Mouse (Mus musculus): Measurements from ENCODE around the gene Zcchc4. TPM values are rescaled to one million over a fixed set of nuclear protein-coding genes. Genes with fewer than 3 reads are reported as not detected.

The Zcchc4 gene
- polyA plus RNA-seq, 1 experiment from 2014 or later, result 5.7 TPM

GRCm38 (mm10) chr5:52834386-52834785, 59.2 kb downstream of the Zcchc4 start:
- H3K27me3 ChIP-seq (ENCODE audit: control insufficient read depth, insufficient read depth, low read length), result no peaks in the 10 kb centered on the region
- peak overlapping the region; percentile 89 for H3K9ac ChIP-seq (ENCODE audit: low read length)
- H3K9me3 ChIP-seq (ENCODE audit: control insufficient read depth, low read length), result no peaks in the 10 kb centered on the region
- H3K27ac ChIP-seq (replicated peaks), result peak overlapping the region; percentile 95
- H3K4me2 ChIP-seq (replicated peaks; ENCODE audit: low read depth), result peak overlapping the region; percentile 86
- TF ChIP-seq CTCF (IDR thresholded peaks at IDR 0.05; ENCODE audit: low read depth), result no peak
- no peak for TF ChIP-seq EP300 (optimal IDR thresholded peaks at IDR 0.05)
- DNase-seq (ENCODE audit: low spot score) (no peak), ATAC-seq (ENCODE audit: low FRiP score, low TSS enrichment) (no peak)
- H3K4me3 ChIP-seq (ENCODE audit: low read depth, low read length), result peak overlapping the region; percentile 77
- peaks cover 5% of the 10 kb centered on the region for H3K4me1 ChIP-seq (replicated peaks; ENCODE audit: control insufficient read depth, insufficient read depth)
- 2% methylated on average over 8 of the region's 8 CpGs for WGBS
- peaks cover 2% of the 10 kb centered on the region; the same call in 1 of the 2 replicates for H3K36me3 ChIP-seq (ENCODE audit: control insufficient read depth, insufficient read depth, low read length)

DNA sequence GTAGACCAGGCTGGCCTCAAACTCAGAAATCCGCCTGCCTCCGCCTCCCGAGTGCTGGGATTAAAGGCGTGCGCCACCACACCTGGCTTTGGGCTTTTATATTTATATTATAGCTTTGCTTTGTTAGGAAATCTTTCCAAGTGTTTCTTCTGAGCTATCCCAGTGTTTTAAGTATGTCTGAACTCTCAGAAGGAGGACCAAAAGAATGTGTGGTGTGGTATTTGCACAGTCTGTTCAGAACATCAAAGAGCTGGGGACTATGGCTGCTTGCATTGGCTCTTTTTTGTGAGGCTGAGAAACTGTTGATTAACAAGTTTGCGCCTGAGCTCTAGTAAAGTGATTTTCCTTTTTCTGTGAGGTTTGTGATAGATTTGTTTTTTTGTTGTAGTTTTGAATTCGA, 69.1 kb downstream of the Zcchc4 start:
- no peaks in the 10 kb centered on the region for H3K27me3 ChIP-seq (ENCODE audit: control insufficient read depth, insufficient read depth, low read length)
- ATAC-seq (ENCODE audit: low FRiP score, low TSS enrichment) (no peak), DNase-seq (ENCODE audit: low spot score) (no peak)
- H3K9ac ChIP-seq (ENCODE audit: low read length), result no peak overlapping the region
- H3K36me3 ChIP-seq (ENCODE audit: control insufficient read depth, insufficient read depth, low read length), result peaks cover 17% of the 10 kb centered on the region
- H3K9me3 ChIP-seq (ENCODE audit: control insufficient read depth, low read length), result no peaks in the 10 kb centered on the region
- no peaks in the 10 kb centered on the region for H3K4me1 ChIP-seq (replicated peaks; ENCODE audit: control insufficient read depth, insufficient read depth)
- TF ChIP-seq EP300 (optimal IDR thresholded peaks at IDR 0.05) (no peak), CTCF (IDR thresholded peaks at IDR 0.05; ENCODE audit: low read depth) (no peak)
- no peak overlapping the region for H3K4me3 ChIP-seq (ENCODE audit: low read depth, low read length)
- H3K4me2 ChIP-seq (replicated peaks; ENCODE audit: low read depth), result no peak overlapping the region
- H3K27ac ChIP-seq (replicated peaks), result no peak overlapping the region
- whole genome bisulfite sequencing, result 72% methylated on average over 7 of the region's 7 CpGs

DNA sequence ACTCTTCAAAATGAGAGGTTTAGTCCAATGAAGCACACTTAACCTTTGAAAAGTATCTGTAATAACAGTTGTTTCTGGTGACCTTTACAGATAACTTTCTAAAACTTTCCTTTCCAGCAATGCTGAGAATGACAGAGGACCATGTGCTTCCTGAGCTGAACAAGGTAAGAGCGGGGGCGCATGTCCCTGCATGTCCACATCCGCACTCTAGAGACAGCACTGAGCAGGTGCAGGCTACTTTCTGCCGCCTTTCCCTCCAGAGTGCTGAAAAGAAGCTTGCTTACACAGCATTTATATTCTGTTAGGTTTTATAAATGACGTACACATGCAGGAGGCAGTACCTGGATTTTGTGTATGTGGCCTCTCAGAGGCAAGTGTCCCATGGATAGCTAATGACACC, 80.5 kb downstream of the Zcchc4 start:
- Histone ChIP-seq H3K4me3 (ENCODE audit: low read depth, low read length) (no peak overlapping the region), H3K27me3 (ENCODE audit: control insufficient read depth, insufficient read depth, low read length) (no peaks in the 10 kb centered on the region), H3K27ac (replicated peaks) (no peak overlapping the region), H3K4me1 (replicated peaks; ENCODE audit: control insufficient read depth, insufficient read depth) (no peaks in the 10 kb centered on the region), H3K9ac (ENCODE audit: low read length) (no peak overlapping the region), H3K36me3 (ENCODE audit: control insufficient read depth, insufficient read depth, low read length) (peaks cover 21% of the 10 kb centered on the region), H3K4me2 (replicated peaks; ENCODE audit: low read depth) (no peak overlapping the region), H3K9me3 (ENCODE audit: control insufficient read depth, low read length) (no peaks in the 10 kb centered on the region)
- 78% methylated on average over 5 of the region's 5 CpGs for WGBS
- no peak for ATAC-seq (ENCODE audit: low FRiP score, low TSS enrichment)
- TF ChIP-seq EP300 (optimal IDR thresholded peaks at IDR 0.05), result no peak
- peak; percentile 51 for TF ChIP-seq CTCF (IDR thresholded peaks at IDR 0.05; ENCODE audit: low read depth)
- no peak for DNase-seq (ENCODE audit: low spot score)

DNA sequence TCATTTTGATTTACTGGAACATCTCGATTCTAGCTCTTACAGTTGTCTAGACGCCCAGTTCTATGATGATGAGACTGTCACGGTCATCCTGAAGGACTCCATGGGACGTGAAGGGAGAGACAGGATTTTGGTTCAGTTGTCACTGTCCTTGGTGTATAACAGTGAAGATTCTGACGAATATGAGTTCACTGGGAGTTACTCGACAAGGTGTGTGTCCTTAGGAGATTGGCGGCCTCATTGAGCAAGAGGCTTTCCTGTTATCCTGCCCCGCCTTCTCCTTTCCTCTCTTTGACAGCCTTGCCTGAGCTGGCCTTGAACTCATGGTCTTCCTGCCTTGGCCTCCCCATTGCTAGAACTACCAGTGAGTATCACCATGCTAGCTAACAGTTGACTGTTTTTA, 89.2 kb downstream of the Zcchc4 start:
- no peak overlapping the region for H3K27ac ChIP-seq (replicated peaks)
- no peak for TF ChIP-seq EP300 (optimal IDR thresholded peaks at IDR 0.05)
- TF ChIP-seq CTCF (IDR thresholded peaks at IDR 0.05; ENCODE audit: low read depth), result no peak
- H3K9me3 ChIP-seq (ENCODE audit: control insufficient read depth, low read length), result no peaks in the 10 kb centered on the region
- DNase-seq (ENCODE audit: low spot score), result no peak
- H3K27me3 ChIP-seq (ENCODE audit: control insufficient read depth, insufficient read depth, low read length), result no peaks in the 10 kb centered on the region
- no peak overlapping the region for H3K4me2 ChIP-seq (replicated peaks; ENCODE audit: low read depth)
- no peak overlapping the region for H3K4me3 ChIP-seq (ENCODE audit: low read depth, low read length)
- H3K4me1 ChIP-seq (replicated peaks; ENCODE audit: control insufficient read depth, insufficient read depth), result no peaks in the 10 kb centered on the region
- no peak overlapping the region for H3K9ac ChIP-seq (ENCODE audit: low read length)
- WGBS, result 84% methylated on average over 8 of the region's 8 CpGs
- H3K36me3 ChIP-seq (ENCODE audit: control insufficient read depth, insufficient read depth, low read length), result peaks cover 26% of the 10 kb centered on the region
- no peak for ATAC-seq (ENCODE audit: low FRiP score, low TSS enrichment)

- peaks cover 23% of the 10 kb centered on the region for H3K36me3 ChIP-seq (ENCODE audit: control insufficient read depth, insufficient read depth, low read length)
- 35% methylated on average over 9 of the region's 9 CpGs for WGBS
- DNase-seq (ENCODE audit: low spot score), result peak; percentile 32
Measured at GRCm38 (mm10) chr5:52865825-52866224, 90.6 kb downstream of the Zcchc4 start.

GRCm38 (mm10) chr5:52866361-52867155, 91.3 kb downstream of the Zcchc4 start:
- Histone ChIP-seq H3K9ac (ENCODE audit: low read length) (no peak overlapping the region), H3K4me1 (replicated peaks; ENCODE audit: control insufficient read depth, insufficient read depth) (no peaks in the 10 kb centered on the region), H3K36me3 (ENCODE audit: control insufficient read depth, insufficient read depth, low read length) (peaks cover 18% of the 10 kb centered on the region), H3K4me3 (ENCODE audit: low read depth, low read length) (no peak overlapping the region), H3K4me2 (replicated peaks; ENCODE audit: low read depth) (no peak overlapping the region), H3K27me3 (ENCODE audit: control insufficient read depth, insufficient read depth, low read length) (no peaks in the 10 kb centered on the region), H3K9me3 (ENCODE audit: control insufficient read depth, low read length) (no peaks in the 10 kb centered on the region), H3K27ac (replicated peaks) (no peak overlapping the region)
- ATAC-seq (ENCODE audit: low FRiP score, low TSS enrichment) (no peak), DNase-seq (ENCODE audit: low spot score) (no peak)
- TF ChIP-seq EP300 (optimal IDR thresholded peaks at IDR 0.05) (no peak), CTCF (IDR thresholded peaks at IDR 0.05; ENCODE audit: low read depth) (no peak)
- WGBS, result 84% methylated on average over 18 of the region's 18 CpGs

More at GRCm38 (mm10) chr5:52865825-52866224, 90.6 kb downstream of the Zcchc4 start:
- Histone ChIP-seq H3K4me1 (replicated peaks; ENCODE audit: control insufficient read depth, insufficient read depth) (no peaks in the 10 kb centered on the region), H3K4me3 (ENCODE audit: low read depth, low read length) (no peak overlapping the region), H3K4me2 (replicated peaks; ENCODE audit: low read depth) (no peak overlapping the region), H3K27me3 (ENCODE audit: control insufficient read depth, insufficient read depth, low read length) (no peaks in the 10 kb centered on the region), H3K27ac (replicated peaks) (no peak overlapping the region), H3K9ac (ENCODE audit: low read length) (no peak overlapping the region), H3K9me3 (ENCODE audit: control insufficient read depth, low read length) (no peaks in the 10 kb centered on the region)
- no peak for TF ChIP-seq CTCF (IDR thresholded peaks at IDR 0.05; ENCODE audit: low read depth)
- no peak for TF ChIP-seq EP300 (optimal IDR thresholded peaks at IDR 0.05)
- ATAC-seq (ENCODE audit: low FRiP score, low TSS enrichment), result 0 out of 2 replicates have a peak, but pooled peaks have one; percentile 26

All from stomach, postnatal 0 days (tissue).